Mouse (Mus musculus): ENCODE data around the gene Gnao1. TPM values are rescaled to one million over a fixed set of nuclear protein-coding genes. Genes with fewer than 3 reads are reported as not detected.

Gnao1 gene
- polyA plus RNA-seq, 1 experiment from 2014 or later = 7.2 TPM

DNA sequence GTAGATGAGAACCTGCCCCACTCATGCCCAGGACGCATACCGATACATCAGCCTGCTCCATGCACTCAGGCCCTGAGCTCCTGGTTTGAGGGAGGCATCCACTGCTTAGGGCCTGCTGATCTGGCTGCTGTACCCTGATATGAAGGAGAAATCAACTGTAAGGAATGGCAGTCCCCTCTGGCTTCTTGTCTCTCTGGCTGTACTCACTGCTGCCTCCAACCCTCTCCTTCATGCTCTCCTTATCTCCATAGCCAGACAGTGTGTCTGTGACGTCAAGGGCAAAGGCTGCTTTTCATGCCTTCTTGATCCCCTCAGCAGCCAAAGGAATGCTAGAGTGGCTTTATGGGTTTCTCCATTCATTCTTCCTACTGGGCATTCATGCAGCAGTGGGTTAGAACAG is 92.3 kb downstream of the Gnao1 start:
- no peaks in the 10 kb centered on the region for H3K36me3 ChIP-seq (ENCODE audit: control insufficient read depth, insufficient read depth, low read length)
- ATAC-seq (ENCODE audit: low FRiP score, low TSS enrichment) = no peak
- no peak overlapping the region for H3K4me2 ChIP-seq (replicated peaks; ENCODE audit: low read depth)
- H3K4me1 ChIP-seq (replicated peaks; ENCODE audit: control insufficient read depth, insufficient read depth) = 0 out of 2 replicates have a peak, but pooled peaks cover 2% of the 10 kb centered on the region
- no peak overlapping the region for H3K4me3 ChIP-seq (ENCODE audit: low read depth, low read length)
- 73% methylated on average over 3 of the region's 3 CpGs for WGBS
- no peak for TF ChIP-seq EP300 (optimal IDR thresholded peaks at IDR 0.05)
- no peak for TF ChIP-seq CTCF (IDR thresholded peaks at IDR 0.05; ENCODE audit: low read depth)
- H3K27ac ChIP-seq (replicated peaks) = no peak overlapping the region
- H3K9ac ChIP-seq (ENCODE audit: low read length) = no peak overlapping the region
- DNase-seq (ENCODE audit: low spot score) = no peak
- no peaks in the 10 kb centered on the region for H3K27me3 ChIP-seq (ENCODE audit: control insufficient read depth, insufficient read depth, low read length)
- H3K9me3 ChIP-seq (ENCODE audit: control insufficient read depth, low read length) = no peaks in the 10 kb centered on the region

DNA sequence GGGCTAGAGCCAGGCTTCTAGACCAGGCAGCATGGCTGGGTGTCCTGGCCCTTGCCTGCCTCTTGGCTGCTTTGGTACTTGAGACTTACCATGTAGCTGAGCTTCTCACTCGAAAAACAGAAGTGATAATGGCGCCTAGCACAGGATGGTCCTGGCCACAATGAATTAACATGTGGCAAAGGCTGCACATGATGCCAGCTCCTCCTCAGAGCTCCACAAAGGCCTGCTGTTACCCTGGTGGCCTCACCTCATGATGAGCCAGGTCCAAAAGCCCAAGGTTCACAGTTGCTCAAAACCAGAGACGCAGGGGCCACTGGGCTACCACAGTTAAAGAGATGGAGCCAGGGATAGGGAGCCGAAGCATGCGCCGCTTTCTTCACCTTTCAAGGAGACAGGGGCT is 97.2 kb downstream of the Gnao1 start:
- Histone ChIP-seq H3K9me3 (ENCODE audit: control insufficient read depth, low read length) (no peaks in the 10 kb centered on the region), H3K36me3 (ENCODE audit: control insufficient read depth, insufficient read depth, low read length) (no peaks in the 10 kb centered on the region), H3K27me3 (ENCODE audit: control insufficient read depth, insufficient read depth, low read length) (no peaks in the 10 kb centered on the region), H3K4me2 (replicated peaks; ENCODE audit: low read depth) (no peak overlapping the region), H3K4me3 (ENCODE audit: low read depth, low read length) (no peak overlapping the region), H3K27ac (replicated peaks) (no peak overlapping the region), H3K9ac (ENCODE audit: low read length) (no peak overlapping the region), H3K4me1 (replicated peaks; ENCODE audit: control insufficient read depth, insufficient read depth) (no peaks in the 10 kb centered on the region)
- WGBS = 92% methylated on average over 6 of the region's 6 CpGs
- TF ChIP-seq CTCF (IDR thresholded peaks at IDR 0.05; ENCODE audit: low read depth) = no peak
- no peak for TF ChIP-seq EP300 (optimal IDR thresholded peaks at IDR 0.05)
- ATAC-seq (ENCODE audit: low FRiP score, low TSS enrichment) = no peak
- no peak for DNase-seq (ENCODE audit: low spot score)

DNA sequence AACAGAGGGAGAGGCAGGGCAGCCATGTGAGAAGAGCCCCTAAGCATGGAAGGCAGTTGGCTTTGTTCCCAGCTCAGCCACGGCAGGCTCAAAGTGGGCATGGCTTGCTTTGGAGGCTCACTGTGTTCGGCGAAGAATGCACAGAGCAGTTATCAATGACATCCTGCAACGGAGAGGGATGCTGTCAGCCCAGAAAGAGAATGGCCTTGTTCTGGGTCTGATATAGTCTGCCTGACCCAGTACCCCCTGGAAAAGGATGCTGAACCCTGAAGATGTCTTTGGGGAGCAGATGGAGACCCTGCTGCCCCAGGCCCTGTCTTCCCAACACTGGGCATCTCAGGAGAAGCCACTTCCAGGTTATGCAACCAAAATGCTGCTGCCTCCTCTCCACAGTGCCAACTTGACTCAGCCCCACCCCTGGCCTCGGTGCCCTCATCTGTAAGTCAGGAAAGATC is 98.2 kb downstream of the Gnao1 start:
- H3K9ac ChIP-seq (ENCODE audit: low read length) = no peak overlapping the region
- DNase-seq (ENCODE audit: low spot score) = no peak

DNA sequence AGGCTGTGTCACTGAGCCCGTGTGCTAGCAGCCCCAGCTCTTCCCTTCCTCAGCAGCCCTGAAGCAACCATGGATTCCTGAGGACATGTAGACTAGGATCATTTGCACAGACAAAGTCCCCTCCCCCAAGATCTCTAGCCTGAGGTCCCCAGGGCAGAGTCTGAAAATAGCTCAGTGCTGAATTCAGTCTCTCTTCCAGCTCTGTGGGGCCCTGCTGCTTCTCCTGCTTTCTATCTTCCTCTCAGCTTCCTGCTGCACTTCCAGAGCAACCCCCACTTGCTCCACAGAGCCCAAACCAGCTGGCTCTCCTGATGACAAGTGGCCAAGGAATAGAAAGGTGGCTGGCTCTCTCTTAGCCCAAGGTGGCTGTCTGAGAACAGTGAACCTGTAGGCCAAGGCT is 98.8 kb downstream of the Gnao1 start:
- TF ChIP-seq EP300 (optimal IDR thresholded peaks at IDR 0.05) (no peak), CTCF (IDR thresholded peaks at IDR 0.05; ENCODE audit: low read depth) (no peak)
- 39% methylated on average over 1 of the region's 1 CpGs for whole genome bisulfite sequencing
- Histone ChIP-seq H3K4me2 (replicated peaks; ENCODE audit: low read depth) (no peak overlapping the region), H3K9ac (ENCODE audit: low read length) (no peak overlapping the region), H3K36me3 (ENCODE audit: control insufficient read depth, insufficient read depth, low read length) (no peaks in the 10 kb centered on the region), H3K27ac (replicated peaks) (no peak overlapping the region), H3K4me3 (ENCODE audit: low read depth, low read length) (no peak overlapping the region), H3K4me1 (replicated peaks; ENCODE audit: control insufficient read depth, insufficient read depth) (0 out of 2 replicates have a peak, but pooled peaks cover 3% of the 10 kb centered on the region), H3K27me3 (ENCODE audit: control insufficient read depth, insufficient read depth, low read length) (no peaks in the 10 kb centered on the region), H3K9me3 (ENCODE audit: control insufficient read depth, low read length) (no peaks in the 10 kb centered on the region)
- no peak for DNase-seq (ENCODE audit: low spot score)
- ATAC-seq (ENCODE audit: low FRiP score, low TSS enrichment) = no peak

More for the DNA sequence above, 98.2 kb downstream of the Gnao1 start:
- Histone ChIP-seq H3K4me2 (replicated peaks; ENCODE audit: low read depth) (no peak overlapping the region), H3K36me3 (ENCODE audit: control insufficient read depth, insufficient read depth, low read length) (no peaks in the 10 kb centered on the region), H3K4me3 (ENCODE audit: low read depth, low read length) (no peak overlapping the region), H3K27me3 (ENCODE audit: control insufficient read depth, insufficient read depth, low read length) (no peaks in the 10 kb centered on the region), H3K4me1 (replicated peaks; ENCODE audit: control insufficient read depth, insufficient read depth) (0 out of 2 replicates have a peak, but pooled peaks cover 3% of the 10 kb centered on the region), H3K27ac (replicated peaks) (no peak overlapping the region), H3K9me3 (ENCODE audit: control insufficient read depth, low read length) (no peaks in the 10 kb centered on the region)
- 36% methylated on average over 5 of the region's 5 CpGs for WGBS
- no peak for TF ChIP-seq CTCF (IDR thresholded peaks at IDR 0.05; ENCODE audit: low read depth)
- TF ChIP-seq EP300 (optimal IDR thresholded peaks at IDR 0.05) = no peak
- no peak for ATAC-seq (ENCODE audit: low FRiP score, low TSS enrichment)

DNA sequence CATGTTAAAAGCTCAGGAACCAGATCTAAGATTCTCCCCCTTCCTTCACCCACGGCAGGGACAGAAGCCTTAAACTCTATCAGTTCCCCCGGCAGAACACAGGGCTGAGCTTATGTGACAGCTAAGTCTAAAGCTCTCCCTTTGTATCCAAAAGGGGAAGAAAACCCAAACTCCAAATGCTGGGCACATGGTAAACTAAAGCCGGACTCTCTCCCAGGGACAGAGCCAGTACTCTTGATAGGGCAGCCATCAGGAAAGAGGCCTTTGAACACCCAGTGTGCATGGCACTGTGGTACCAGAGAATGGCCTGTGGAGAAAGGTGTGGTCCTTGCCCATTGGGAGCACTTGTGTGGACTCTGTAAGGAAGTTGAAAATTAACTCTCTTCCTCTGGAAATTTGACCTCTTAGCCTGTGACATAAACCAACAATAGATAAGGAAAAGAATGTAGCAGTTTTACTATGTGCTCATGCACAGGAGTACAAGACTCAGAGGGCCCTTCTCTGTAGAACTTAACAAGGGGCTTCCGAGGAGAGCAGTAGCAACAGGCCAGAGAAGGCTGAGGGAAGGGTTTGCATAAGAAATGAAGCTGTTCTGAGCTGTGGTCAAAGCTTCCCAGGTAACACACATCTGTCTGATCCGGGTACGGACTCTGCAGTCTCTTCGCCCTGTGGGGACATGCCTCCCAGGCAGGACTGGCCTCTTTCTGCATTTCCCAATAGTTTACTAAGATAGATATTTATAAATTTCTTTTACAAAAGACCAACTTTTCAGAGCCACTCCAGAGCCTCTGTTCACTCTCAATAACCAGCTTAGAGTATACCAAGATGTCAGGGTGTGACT is 102.2 kb downstream of the Gnao1 start:
- no peak for DNase-seq (ENCODE audit: low spot score)
- ATAC-seq (ENCODE audit: low FRiP score, low TSS enrichment) = peak; percentile 85
- WGBS = 47% methylated on average over 7 of the region's 7 CpGs
- H3K9me3 ChIP-seq (ENCODE audit: control insufficient read depth, low read length) = no peaks in the 10 kb centered on the region
- no peak overlapping the region for H3K4me3 ChIP-seq (ENCODE audit: low read depth, low read length)
- no peak overlapping the region for H3K4me2 ChIP-seq (replicated peaks; ENCODE audit: low read depth)
- no peak overlapping the region for H3K27ac ChIP-seq (replicated peaks)
- TF ChIP-seq EP300 (optimal IDR thresholded peaks at IDR 0.05) = no peak
- no peak for TF ChIP-seq CTCF (IDR thresholded peaks at IDR 0.05; ENCODE audit: low read depth)
- H3K9ac ChIP-seq (ENCODE audit: low read length) = no peak overlapping the region
- H3K4me1 ChIP-seq (replicated peaks; ENCODE audit: control insufficient read depth, insufficient read depth) = 0 out of 2 replicates have a peak, but pooled peaks cover 3% of the 10 kb centered on the region
- no peaks in the 10 kb centered on the region for H3K36me3 ChIP-seq (ENCODE audit: control insufficient read depth, insufficient read depth, low read length)
- no peaks in the 10 kb centered on the region for H3K27me3 ChIP-seq (ENCODE audit: control insufficient read depth, insufficient read depth, low read length)

DNA sequence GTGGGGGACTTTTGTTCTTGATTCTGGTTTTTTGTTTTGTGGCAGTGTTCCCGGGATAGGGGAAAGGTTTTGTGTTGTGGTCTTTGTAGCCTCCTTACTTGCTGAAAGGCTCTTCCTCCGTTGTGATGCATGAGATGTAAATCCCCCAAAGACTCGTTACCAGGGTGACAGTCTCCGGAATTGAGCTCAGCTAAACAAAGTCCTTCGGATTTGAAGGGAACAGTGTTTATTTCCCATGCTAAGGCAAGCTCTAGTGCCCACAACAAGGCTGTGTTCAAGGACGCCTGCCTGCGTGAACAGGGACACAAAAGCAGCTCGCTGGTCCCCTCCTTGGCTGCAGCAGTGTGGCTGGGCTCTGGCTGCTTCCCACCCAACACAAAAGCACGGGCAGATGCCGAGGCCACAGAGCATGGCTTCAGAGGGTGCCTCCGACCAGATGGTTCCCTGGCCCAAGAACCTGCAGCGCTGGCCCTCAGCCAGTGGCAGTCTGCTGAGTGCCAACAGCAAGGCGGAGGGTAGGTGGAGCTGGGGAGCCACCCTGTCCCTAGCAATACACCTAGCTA is 108.2 kb downstream of the Gnao1 start:
- peak; percentile 64 for DNase-seq (ENCODE audit: low spot score)
- WGBS = 39% methylated on average over 13 of the region's 13 CpGs

More for the DNA sequence above, 108.2 kb downstream of the Gnao1 start:
- Histone ChIP-seq H3K4me3 (ENCODE audit: low read depth, low read length) (no peak overlapping the region), H3K9me3 (ENCODE audit: control insufficient read depth, low read length) (no peaks in the 10 kb centered on the region), H3K27me3 (ENCODE audit: control insufficient read depth, insufficient read depth, low read length) (no peaks in the 10 kb centered on the region), H3K36me3 (ENCODE audit: control insufficient read depth, insufficient read depth, low read length) (no peaks in the 10 kb centered on the region), H3K27ac (replicated peaks) (no peak overlapping the region), H3K9ac (ENCODE audit: low read length) (no peak overlapping the region), H3K4me1 (replicated peaks; ENCODE audit: control insufficient read depth, insufficient read depth) (0 out of 2 replicates have a peak, but pooled peaks cover 3% of the 10 kb centered on the region), H3K4me2 (replicated peaks; ENCODE audit: low read depth) (no peak overlapping the region)
- peak; percentile 41 for ATAC-seq (ENCODE audit: low FRiP score, low TSS enrichment)
- peak; percentile 46 for TF ChIP-seq CTCF (IDR thresholded peaks at IDR 0.05; ENCODE audit: low read depth)
- no peak for TF ChIP-seq EP300 (optimal IDR thresholded peaks at IDR 0.05)

Data from stomach, postnatal 0 days (tissue).